Mouse (Mus musculus): ENCODE measurements around the gene Rcan1. TPM values are rescaled to one million over a fixed set of nuclear protein-coding genes. Genes with fewer than 3 reads are reported as not detected.
A peak's percentile ranks its signal among the peaks of the same experiment; 100 is the strongest.

The Rcan1 gene
- polyA plus RNA-seq, 1 experiment from 2014 or later: 24.2 TPM

DNA sequence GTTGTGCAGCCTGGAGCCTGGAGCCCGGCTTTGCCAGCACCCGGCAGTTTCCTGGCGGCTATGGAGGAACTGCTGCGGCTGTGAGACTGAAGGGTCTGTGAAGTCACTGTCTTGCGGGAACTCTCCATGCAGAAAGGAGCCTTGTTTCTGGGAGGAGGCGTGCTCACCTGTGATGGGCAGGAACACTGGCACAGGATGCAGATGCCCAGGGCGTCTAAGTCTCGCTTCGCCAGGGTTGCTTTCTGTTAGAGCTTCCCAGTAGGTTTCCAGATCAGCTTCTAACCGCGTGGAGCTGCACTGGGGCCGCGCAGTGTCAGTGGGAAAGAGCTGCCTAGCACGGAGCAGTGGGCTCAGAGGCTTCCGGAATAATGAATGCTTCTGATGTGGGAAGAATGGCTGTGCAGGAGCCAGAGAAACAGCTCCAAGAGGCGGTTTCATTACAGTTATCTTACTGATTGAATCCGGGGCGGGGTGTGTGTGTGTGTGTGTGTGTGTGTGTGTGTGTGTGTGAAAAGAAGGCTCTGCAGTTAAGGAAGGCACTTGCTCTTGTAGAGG lies 35.2 kb downstream of the Rcan1 start:
- Histone ChIP-seq H3K4me1 (replicated peaks; ENCODE audit: control insufficient read depth, insufficient read depth, low read length) (no peaks in the 10 kb centered on the region), H3K4me3 (ENCODE audit: low read depth, low read length) (no peak overlapping the region), H3K4me2 (ENCODE audit: low read length) (no peak overlapping the region), H3K27me3 (replicated peaks; ENCODE audit: control insufficient read depth, insufficient read depth, low read length) (no peaks in the 10 kb centered on the region), H3K9ac (ENCODE audit: low read length) (no peak overlapping the region), H3K9me3 (ENCODE audit: control insufficient read depth, low read length) (no peaks in the 10 kb centered on the region), H3K36me3 (ENCODE audit: control insufficient read depth, insufficient read depth, low read length) (no peaks in the 10 kb centered on the region), H3K27ac (ENCODE audit: low read depth) (no peak overlapping the region)
- 85% methylated on average over 18 of the region's 18 CpGs for WGBS
- no peak for ATAC-seq (replicated peaks; ENCODE audit: low FRiP score, low TSS enrichment, low read depth)
- DNase-seq (ENCODE audit: low spot score): no peak

DNA sequence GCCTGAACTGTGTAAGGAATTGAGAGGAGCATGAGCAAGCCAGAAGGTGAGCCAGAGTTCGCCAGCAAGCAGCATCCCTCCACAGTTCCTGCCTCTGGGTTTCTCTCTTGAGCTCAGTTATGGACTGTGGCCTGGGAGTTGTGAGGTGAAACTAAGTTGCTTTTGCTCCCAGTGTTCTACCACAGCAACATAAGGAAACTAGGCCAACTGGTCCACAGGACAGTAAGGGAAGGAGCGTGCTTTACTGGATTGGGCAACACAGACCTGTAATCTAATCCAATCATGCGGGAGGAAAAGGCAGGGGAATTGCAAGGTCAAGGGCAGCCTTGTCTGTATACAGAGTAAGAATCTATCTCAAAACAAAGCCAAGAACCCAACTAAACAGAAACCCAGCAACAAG lies 37.5 kb downstream of the Rcan1 start:
- Histone ChIP-seq H3K36me3 (ENCODE audit: control insufficient read depth, insufficient read depth, low read length) (no peaks in the 10 kb centered on the region), H3K9ac (ENCODE audit: low read length) (no peak overlapping the region), H3K4me1 (replicated peaks; ENCODE audit: control insufficient read depth, insufficient read depth, low read length) (peaks cover 6% of the 10 kb centered on the region), H3K4me3 (ENCODE audit: low read depth, low read length) (no peak overlapping the region), H3K27ac (ENCODE audit: low read depth) (no peak overlapping the region), H3K4me2 (ENCODE audit: low read length) (no peak overlapping the region), H3K27me3 (replicated peaks; ENCODE audit: control insufficient read depth, insufficient read depth, low read length) (no peaks in the 10 kb centered on the region), H3K9me3 (ENCODE audit: control insufficient read depth, low read length) (no peaks in the 10 kb centered on the region)
- WGBS: 94% methylated on average over 3 of the region's 3 CpGs
- ATAC-seq (replicated peaks; ENCODE audit: low FRiP score, low TSS enrichment, low read depth): no peak
- no peak for DNase-seq (ENCODE audit: low spot score)

DNA sequence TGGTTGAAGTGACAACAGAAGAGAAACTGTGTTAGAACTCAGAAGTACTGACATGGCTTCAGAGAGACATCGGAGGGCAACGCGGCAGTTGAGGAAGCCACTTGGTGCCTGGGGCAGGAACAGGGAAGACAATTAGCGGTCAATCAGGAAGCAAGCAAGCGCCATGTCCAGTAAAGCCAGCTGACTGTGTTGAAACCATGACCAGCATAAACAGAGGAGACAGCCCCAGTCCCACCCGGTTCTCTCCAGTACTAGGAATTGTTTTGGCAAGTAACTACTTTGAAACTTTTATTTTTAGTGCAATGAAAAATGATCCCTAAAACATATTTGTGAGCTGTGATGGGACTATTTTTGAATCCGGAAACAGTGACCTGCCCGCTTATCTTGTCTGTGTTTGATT lies 39.9 kb downstream of the Rcan1 start:
- WGBS: 84% methylated on average over 8 of the region's 8 CpGs
- H3K27ac ChIP-seq (ENCODE audit: low read depth): no peak overlapping the region
- no peaks in the 10 kb centered on the region for H3K36me3 ChIP-seq (ENCODE audit: control insufficient read depth, insufficient read depth, low read length)
- H3K27me3 ChIP-seq (replicated peaks; ENCODE audit: control insufficient read depth, insufficient read depth, low read length): no peaks in the 10 kb centered on the region
- no peak for ATAC-seq (replicated peaks; ENCODE audit: low FRiP score, low TSS enrichment, low read depth)
- DNase-seq (ENCODE audit: low spot score): no peak
- H3K4me1 ChIP-seq (replicated peaks; ENCODE audit: control insufficient read depth, insufficient read depth, low read length): peaks cover 13% of the 10 kb centered on the region
- no peak overlapping the region for H3K9ac ChIP-seq (ENCODE audit: low read length)
- H3K4me2 ChIP-seq (ENCODE audit: low read length): no peak overlapping the region
- H3K9me3 ChIP-seq (ENCODE audit: control insufficient read depth, low read length): no peaks in the 10 kb centered on the region
- H3K4me3 ChIP-seq (ENCODE audit: low read depth, low read length): no peak overlapping the region

DNA sequence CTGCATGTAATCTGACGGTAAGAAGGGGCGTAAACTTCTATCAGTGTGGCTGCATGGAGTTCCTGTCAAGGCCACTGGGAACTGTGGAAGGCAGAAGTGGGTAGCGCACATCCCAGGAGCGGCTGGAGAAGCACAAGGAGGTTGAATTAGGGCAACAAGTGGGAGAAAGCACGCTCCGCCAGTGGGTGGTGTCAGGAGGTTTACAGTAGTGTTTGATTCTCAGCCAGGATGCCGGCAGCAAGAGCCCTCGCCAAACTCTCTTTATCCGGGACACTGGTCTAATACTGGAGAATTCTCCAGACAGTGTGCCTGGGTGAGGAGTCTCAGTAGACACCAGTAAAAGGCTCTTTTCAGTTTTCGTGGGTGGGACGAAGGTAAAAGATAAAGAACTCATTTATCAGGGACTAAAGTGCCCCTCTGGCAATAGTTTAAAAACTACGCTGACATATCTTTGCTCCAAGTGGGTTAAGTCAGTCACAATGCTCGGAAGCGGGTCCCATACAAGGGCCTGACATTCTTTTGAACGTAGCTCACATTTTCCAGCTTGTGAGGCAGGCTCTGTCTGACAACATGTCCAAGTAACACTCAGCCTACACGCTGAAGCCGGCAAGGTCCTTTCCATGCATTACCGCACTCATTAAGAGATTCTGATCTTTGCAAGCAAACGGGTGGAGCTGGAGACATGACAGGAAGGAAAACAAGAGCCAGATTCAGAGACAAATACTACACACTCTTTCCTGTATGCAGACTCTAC lies 42.3 kb downstream of the Rcan1 start:
- Histone ChIP-seq H3K27me3 (replicated peaks; ENCODE audit: control insufficient read depth, insufficient read depth, low read length) (no peaks in the 10 kb centered on the region), H3K36me3 (ENCODE audit: control insufficient read depth, insufficient read depth, low read length) (no peaks in the 10 kb centered on the region), H3K9me3 (ENCODE audit: control insufficient read depth, low read length) (no peaks in the 10 kb centered on the region), H3K27ac (ENCODE audit: low read depth) (peak overlapping the region; percentile 30), H3K4me2 (ENCODE audit: low read length) (no peak overlapping the region; the same call in 1 of the 2 replicates), H3K4me1 (replicated peaks; ENCODE audit: control insufficient read depth, insufficient read depth, low read length) (peaks cover 13% of the 10 kb centered on the region), H3K9ac (ENCODE audit: low read length) (no peak overlapping the region), H3K4me3 (ENCODE audit: low read depth, low read length) (no peak overlapping the region)
- DNase-seq (ENCODE audit: low spot score) (no peak), ATAC-seq (replicated peaks; ENCODE audit: low FRiP score, low TSS enrichment, low read depth) (no peak)
- 30% methylated on average over 19 of the region's 19 CpGs for WGBS

DNA sequence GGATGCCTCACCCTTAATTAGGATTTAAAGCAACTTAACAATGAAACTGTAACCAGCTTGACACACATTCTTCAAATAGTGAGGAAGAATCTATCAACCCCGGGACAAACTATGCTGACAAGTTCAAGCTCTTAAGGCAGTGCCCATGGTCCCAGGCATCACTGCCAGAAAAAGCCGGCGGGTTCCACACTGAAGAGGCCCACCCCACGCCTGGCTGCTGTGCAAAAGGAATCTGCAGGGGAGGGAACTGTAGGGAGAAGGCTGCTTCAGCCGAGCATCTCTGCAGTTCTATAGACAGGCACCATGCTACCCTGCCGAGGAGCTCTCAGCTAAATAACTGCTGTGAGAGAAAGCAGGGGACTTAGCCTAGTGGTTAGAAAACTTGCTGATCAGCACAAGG lies 44.0 kb downstream of the Rcan1 start:
- no peaks in the 10 kb centered on the region for H3K36me3 ChIP-seq (ENCODE audit: control insufficient read depth, insufficient read depth, low read length)
- no peak overlapping the region for H3K4me3 ChIP-seq (ENCODE audit: low read depth, low read length)
- ATAC-seq (replicated peaks; ENCODE audit: low FRiP score, low TSS enrichment, low read depth): no peak
- peaks cover 13% of the 10 kb centered on the region for H3K4me1 ChIP-seq (replicated peaks; ENCODE audit: control insufficient read depth, insufficient read depth, low read length)
- H3K9ac ChIP-seq (ENCODE audit: low read length): no peak overlapping the region
- H3K9me3 ChIP-seq (ENCODE audit: control insufficient read depth, low read length): no peaks in the 10 kb centered on the region
- no peak for DNase-seq (ENCODE audit: low spot score)
- H3K27me3 ChIP-seq (replicated peaks; ENCODE audit: control insufficient read depth, insufficient read depth, low read length): no peaks in the 10 kb centered on the region
- H3K27ac ChIP-seq (ENCODE audit: low read depth): no peak overlapping the region
- 50% methylated on average over 6 of the region's 6 CpGs for WGBS
- no peak overlapping the region for H3K4me2 ChIP-seq (ENCODE audit: low read length)

DNA sequence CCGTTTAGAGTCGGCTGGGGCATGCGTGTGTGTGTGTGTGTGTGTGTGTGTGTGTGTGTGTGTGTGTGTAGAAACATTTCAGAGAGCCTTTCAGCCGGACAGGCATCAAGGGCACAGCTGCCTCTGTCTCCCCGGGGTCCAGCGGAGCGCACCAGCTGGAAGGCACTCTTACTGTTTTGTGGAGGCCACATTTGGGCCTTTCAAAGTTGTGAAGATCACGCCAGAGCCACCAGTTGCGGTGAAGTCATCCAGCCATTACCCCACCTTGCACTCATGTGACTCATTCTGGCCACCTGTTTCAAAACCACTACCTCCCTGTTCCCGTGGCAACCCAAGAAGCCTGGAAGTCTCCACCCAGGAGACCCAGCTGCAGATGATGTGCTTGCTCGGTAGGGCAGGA lies 44.8 kb downstream of the Rcan1 start:
- no peak overlapping the region for H3K27ac ChIP-seq (ENCODE audit: low read depth)
- no peaks in the 10 kb centered on the region for H3K9me3 ChIP-seq (ENCODE audit: control insufficient read depth, low read length)
- WGBS: 65% methylated on average over 11 of the region's 11 CpGs
- no peak overlapping the region for H3K4me2 ChIP-seq (ENCODE audit: low read length)
- ATAC-seq (replicated peaks; ENCODE audit: low FRiP score, low TSS enrichment, low read depth) (peak; percentile 40; the same call in 1 of the 2 replicates), DNase-seq (ENCODE audit: low spot score) (no peak)
- peaks cover 13% of the 10 kb centered on the region for H3K4me1 ChIP-seq (replicated peaks; ENCODE audit: control insufficient read depth, insufficient read depth, low read length)
- no peak overlapping the region for H3K9ac ChIP-seq (ENCODE audit: low read length)
- no peaks in the 10 kb centered on the region for H3K27me3 ChIP-seq (replicated peaks; ENCODE audit: control insufficient read depth, insufficient read depth, low read length)
- no peaks in the 10 kb centered on the region for H3K36me3 ChIP-seq (ENCODE audit: control insufficient read depth, insufficient read depth, low read length)
- H3K4me3 ChIP-seq (ENCODE audit: low read depth, low read length): no peak overlapping the region

DNA sequence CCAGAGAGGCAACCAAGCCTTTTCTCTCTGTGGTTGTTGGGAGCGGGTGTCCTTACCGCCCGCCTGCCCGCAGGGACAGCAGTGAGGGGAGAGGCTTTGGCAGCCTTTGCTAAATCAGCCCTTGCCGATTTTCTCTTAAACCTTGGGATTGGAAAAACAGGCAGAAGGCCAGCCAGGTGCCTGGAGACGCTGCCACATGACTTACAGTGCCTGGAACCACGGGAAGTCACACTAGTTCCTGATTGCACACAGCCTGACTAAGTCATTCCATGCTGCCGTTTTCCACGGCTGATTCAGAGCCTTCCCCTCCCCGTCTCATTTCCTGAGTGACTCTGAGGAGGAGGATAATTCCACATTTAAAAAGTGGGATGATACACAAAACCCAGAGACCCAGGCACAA lies 47.3 kb downstream of the Rcan1 start:
- peaks cover 8% of the 10 kb centered on the region for H3K4me1 ChIP-seq (replicated peaks; ENCODE audit: control insufficient read depth, insufficient read depth, low read length)
- H3K36me3 ChIP-seq (ENCODE audit: control insufficient read depth, insufficient read depth, low read length): no peaks in the 10 kb centered on the region
- no peaks in the 10 kb centered on the region for H3K9me3 ChIP-seq (ENCODE audit: control insufficient read depth, low read length)
- ATAC-seq (replicated peaks; ENCODE audit: low FRiP score, low TSS enrichment, low read depth) (no peak), DNase-seq (ENCODE audit: low spot score) (no peak)
- no peak overlapping the region for H3K4me3 ChIP-seq (ENCODE audit: low read depth, low read length)
- no peak overlapping the region for H3K9ac ChIP-seq (ENCODE audit: low read length)
- 52% methylated on average over 10 of the region's 10 CpGs for WGBS
- no peak overlapping the region for H3K4me2 ChIP-seq (ENCODE audit: low read length)
- H3K27me3 ChIP-seq (replicated peaks; ENCODE audit: control insufficient read depth, insufficient read depth, low read length): no peaks in the 10 kb centered on the region
- H3K27ac ChIP-seq (ENCODE audit: low read depth): no peak overlapping the region

DNA sequence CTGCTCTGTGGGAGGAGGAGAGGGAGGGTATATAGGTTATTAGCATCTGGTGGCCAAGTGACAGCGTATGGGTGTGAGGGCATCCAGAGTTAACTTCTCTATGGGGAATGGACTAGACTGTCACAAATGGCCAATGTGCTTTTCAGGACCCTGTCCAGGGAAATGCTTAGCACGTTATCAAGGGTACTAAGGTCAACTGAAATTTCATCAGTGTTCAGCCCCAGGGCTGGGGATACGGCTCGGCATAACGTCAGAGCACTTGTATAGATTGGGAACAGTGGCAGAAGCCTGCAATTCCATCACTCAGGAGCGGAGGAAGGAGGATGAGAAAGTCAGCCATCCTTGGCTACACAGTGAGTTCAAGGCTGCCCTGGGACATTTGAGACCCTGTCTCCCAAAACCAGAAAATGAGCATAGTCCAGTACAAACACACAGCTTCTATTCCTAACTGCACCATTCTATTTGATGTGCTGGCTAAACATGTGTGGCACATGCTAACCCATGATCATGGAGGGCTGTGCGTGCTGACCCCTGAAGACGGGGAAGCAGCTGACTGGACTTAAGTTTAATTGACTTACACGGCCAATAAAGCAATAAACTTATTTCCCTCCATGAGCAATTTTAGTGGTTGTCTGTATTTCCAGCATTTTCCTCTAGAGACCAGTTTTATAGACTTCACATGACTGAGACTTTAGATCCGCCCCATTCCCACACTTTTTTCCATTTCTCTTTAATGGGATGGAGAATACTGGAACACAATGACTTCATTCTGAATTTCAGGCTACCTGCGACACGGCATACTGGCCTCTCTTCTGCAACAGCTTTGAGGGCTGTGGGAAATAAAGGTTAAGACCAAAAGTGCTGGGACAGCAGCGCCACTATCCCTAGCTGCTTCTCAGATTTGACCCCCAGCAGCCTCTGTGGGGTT lies 48.0 kb downstream of the Rcan1 start:
- no peak overlapping the region for H3K4me2 ChIP-seq (ENCODE audit: low read length)

More for the DNA sequence above, 48.0 kb downstream of the Rcan1 start:
- Histone ChIP-seq H3K4me3 (ENCODE audit: low read depth, low read length) (no peak overlapping the region), H3K27me3 (replicated peaks; ENCODE audit: control insufficient read depth, insufficient read depth, low read length) (no peaks in the 10 kb centered on the region), H3K9ac (ENCODE audit: low read length) (no peak overlapping the region), H3K9me3 (ENCODE audit: control insufficient read depth, low read length) (no peaks in the 10 kb centered on the region), H3K36me3 (ENCODE audit: control insufficient read depth, insufficient read depth, low read length) (no peaks in the 10 kb centered on the region), H3K4me1 (replicated peaks; ENCODE audit: control insufficient read depth, insufficient read depth, low read length) (peaks cover 2% of the 10 kb centered on the region), H3K27ac (ENCODE audit: low read depth) (no peak overlapping the region)
- DNase-seq (ENCODE audit: low spot score): no peak
- ATAC-seq (replicated peaks; ENCODE audit: low FRiP score, low TSS enrichment, low read depth): no peak
- WGBS: 79% methylated on average over 13 of the region's 13 CpGs

All from intestine, embryonic 14.5 days (tissue).